Mouse (Mus musculus): ENCODE data around the gene Tmem268.

Gene Tmem268

GRCm38 (mm10) chr4:63555111-63555510 lies 3.5 kb upstream of the Tmem268 start:
- DNase-seq (ENCODE audit: low spot score) = no peak

DNA sequence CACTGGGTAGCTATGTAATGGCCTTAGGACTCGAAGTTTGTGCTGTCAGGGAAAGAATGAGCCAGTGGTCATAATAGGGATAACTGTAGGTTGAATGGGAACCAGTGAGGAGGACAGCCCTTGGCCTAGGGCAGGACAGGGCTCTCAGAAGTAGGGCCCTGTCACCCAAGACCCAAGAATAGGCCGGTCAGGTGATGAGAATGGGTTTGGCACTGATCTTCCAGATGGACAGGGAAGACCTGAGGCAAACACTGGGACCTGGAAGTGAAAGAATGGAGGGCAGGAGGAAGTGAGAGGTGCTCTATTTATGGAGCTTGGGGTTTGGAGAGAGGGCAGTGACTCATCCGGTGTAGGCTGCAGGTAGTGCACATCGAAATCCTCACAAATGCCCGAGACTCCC lies 1.9 kb upstream of the Tmem268 start:
- DNase-seq (ENCODE audit: low spot score) = no peak

DNA sequence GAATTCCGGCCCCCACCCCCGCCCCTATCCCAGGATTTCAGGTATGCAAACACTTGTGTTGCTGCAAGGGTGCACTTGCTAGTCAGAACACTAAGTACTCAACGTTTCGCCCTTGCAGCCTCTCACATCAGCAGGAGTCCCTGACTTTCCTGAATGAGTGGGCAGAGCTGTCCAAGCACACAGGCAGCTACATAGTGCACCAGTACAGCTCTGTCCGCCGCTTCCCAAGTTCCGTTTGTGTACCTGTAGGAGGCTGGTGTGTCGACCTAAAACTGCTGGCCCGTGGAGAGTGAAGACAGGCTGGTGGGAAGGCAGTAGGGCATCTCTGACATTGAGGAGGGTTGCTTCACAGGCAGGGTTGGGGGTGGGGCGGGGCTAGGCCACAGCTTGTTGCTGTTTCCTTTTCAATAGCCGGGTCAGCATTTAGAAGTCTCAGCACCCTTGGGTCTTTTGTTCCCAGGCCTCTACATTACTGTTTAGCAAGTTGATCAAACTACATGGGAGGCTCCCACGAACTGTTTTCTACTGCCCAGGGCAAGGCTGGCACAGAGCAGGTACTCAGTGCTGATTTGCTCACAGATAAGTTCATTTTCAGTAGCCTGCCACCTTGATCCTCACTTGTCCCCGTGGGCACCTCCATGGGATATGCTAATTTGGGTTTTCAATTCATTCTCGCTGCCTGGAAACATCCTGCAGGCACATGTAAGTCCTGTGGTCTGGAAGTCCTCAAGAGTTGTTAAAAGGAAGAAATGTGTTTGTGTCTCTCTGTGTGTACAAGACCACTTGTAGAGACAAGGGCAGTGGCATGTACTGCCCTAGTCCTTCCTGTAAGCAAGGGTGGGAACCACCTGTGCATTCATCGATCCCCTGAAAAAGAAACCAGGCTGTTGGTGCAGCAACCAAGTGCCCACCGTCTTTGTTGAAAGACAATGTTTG lies 1.2 kb upstream of the Tmem268 start:
- DNase-seq (ENCODE audit: low spot score) = no peak

GRCm38 (mm10) chr4:63559127-63559697 lies 631 bp downstream of the Tmem268 start:
- no peak for DNase-seq (ENCODE audit: low spot score)

- DNase-seq (ENCODE audit: low spot score) = peak; percentile 45
Measured at GRCm38 (mm10) chr4:63560079-63560478, 1.5 kb downstream of the Tmem268 start.

DNA sequence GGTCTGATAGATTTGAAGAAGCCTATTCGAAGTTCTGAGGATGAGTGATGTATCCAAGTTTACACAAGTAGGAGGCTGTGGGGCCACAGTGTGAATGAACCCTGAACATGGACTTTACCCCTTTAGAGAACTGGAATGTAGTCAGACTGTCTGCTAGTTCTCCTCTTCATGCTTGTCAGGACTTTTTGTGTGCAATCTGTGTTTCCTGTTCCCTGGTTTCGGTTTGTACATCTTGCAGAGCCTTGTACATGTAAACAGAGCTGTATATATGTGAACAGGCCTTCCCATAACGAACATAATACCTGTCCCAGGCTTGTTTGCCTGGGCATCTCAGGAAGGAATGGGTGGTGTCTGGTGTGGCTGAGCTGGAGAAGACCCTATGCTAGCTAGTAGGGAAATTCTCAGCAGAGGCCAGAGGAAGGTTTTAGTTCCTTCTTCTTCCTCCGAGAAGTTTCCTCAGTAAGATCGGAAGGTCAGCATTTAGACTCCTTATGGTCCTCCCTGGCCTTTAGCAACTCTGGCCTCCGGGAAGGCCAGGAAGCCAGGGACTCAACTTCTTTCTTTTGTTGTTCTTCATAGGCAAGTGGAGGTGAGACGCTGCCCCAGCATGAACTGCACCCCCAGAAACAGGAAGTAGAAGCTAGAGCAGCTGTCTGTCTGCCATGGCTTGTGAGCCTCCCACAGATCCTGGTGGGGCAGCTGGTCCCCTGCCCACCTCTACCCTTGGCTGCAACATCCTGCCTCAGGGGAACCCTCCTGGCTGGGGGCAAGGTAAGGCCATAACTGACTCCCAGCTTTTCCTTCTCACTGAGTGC lies 3.5 kb downstream of the Tmem268 start:
- DNase-seq (ENCODE audit: low spot score) = no peak

- no peak for DNase-seq (ENCODE audit: low spot score)
Measured at GRCm38 (mm10) chr4:63562742-63563141, 4.2 kb downstream of the Tmem268 start.

GRCm38 (mm10) chr4:63567712-63568390 lies 9.3 kb downstream of the Tmem268 start:
- DNase-seq (ENCODE audit: low spot score) = no peak

GRCm38 (mm10) chr4:63569322-63569721 lies 10.7 kb downstream of the Tmem268 start:
- no peak for DNase-seq (ENCODE audit: low spot score)

DNA sequence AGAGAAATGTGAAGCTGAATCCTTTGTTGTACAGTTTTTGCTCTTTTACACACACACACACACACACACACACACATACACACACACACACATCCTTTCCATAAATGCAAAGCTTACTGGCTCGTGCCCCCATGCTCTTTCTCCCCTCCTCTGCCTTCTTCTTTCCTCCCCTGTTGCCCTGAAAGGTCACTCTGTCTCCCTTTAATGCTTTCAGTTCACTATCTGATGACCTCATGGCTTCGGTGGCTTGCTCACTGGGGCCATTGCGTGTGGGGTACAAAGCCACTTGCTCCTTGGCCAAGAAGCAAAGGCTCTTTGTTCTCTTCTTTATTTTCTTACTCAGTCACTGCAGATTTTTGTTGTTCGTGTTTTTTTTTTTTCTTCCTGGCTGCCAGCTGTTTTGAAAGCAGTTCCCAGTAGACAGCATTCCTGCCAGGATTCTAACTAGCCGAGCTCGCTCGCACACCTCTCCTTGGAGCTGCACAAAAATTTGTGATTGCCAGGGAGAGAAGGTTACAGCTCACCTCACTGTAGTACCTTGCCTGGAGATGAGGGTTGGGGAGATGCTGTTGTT lies 11.7 kb downstream of the Tmem268 start:
- peak; percentile 59 for DNase-seq (ENCODE audit: low spot score)

DNA sequence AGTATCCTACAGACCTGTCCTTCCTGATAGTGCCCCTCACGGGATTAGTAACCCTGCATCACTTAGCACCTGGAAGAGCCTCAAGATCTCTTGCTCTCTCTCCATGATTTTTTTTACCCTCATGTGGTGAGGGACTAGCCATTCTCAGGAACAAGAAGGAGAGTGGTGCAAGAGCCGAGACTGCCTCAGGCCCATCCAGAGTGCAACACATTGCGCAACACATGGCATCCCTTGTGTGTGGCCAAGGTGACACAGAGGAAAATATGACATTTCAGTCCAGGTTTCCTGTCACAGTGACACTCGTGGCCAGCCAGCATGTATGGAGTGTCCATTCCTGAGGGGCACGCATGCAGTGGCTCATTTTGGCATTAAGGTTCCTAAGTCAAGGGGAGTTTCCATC lies 14.0 kb downstream of the Tmem268 start:
- no peak for DNase-seq (ENCODE audit: low spot score)

- DNase-seq (ENCODE audit: low spot score) = no peak
Measured at GRCm38 (mm10) chr4:63579649-63580048, 21.1 kb downstream of the Tmem268 start.

DNA sequence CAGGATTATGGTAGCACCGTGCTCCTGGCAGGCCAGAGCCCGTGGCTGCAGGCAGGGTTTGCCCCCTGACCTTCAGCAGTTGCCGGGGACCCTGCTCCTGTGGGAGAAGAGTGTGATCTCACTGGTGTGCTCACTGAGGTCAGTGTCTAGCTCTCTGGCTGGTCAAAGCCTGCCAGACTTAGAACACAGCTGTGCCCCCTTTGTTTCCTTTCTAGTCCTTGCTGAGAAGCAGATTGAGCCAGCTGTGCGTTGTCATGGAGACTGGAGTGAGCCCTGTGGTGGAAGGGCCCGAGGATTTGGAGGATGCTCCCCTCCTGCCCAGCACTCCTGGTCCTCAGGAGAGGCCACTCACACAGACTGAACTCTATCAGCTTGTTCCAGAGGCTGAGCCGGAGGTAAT lies 21.5 kb downstream of the Tmem268 start:
- peak; percentile 80 for DNase-seq (ENCODE audit: low spot score)

- DNase-seq (ENCODE audit: low spot score) = peak; percentile 83
Measured at GRCm38 (mm10) chr4:63582580-63582979, 24.0 kb downstream of the Tmem268 start.

DNA sequence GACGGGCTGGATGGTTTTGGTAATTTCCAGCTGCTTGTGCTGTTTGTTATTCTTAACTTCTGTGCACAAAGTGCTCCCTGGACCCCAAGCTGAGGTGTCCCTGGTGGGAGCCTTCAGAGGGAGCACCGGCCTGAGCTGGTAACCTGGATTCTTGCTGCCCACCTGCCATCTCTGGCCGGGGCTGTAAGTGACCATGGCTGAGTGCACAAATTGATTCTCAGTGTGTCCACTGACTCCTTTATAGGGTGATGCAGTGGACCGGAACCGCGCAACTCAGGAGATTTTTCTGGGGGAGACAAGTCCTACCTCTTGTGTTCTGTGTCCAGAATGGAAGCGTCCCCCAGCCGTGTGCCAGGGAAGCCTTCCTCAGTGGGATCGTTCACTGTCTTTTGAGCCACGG lies 26.6 kb downstream of the Tmem268 start:
- DNase-seq (ENCODE audit: low spot score) = no peak

DNA sequence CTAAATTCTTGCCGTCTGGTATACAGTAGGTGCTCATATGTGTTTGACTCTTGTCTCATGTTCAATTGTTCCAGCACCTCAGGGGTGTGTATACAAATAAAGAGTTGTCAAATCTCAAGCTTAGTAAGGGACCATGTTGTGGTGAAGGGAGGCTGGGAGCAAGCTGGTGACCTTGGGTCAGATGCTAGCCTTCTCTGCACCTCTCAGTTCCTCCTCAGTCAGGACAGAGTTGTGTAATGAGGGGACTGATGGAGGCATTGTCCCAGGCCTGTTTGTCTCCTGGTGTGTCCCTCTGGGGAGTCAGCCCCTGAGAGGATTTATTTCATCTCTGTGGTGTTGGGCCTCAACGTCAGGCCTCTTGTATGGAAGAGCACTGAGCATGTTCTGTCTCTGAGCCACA lies 27.7 kb downstream of the Tmem268 start:
- DNase-seq (ENCODE audit: low spot score) = no peak

DNA sequence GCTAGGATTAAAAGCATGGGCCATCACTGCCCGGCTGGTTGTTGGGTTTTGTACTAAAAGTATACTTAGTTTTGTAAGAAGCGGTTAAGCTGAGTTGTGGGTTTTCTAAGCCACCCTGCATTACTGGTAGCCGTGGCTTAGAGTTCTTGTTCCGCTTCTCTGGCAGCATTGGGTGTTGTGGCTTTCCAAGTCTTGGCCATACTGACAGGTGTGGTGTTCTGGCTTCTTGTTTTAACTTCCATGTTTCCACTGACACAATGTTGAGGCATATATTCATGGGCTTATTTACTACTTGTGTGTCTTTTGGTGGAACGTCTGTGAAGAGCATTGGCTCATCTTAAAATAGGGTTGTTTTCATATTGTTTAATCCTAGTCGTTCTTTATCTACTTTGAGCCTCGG lies 31.4 kb downstream of the Tmem268 start:
- DNase-seq (ENCODE audit: low spot score) = no peak

GRCm38 (mm10) chr4:63590538-63590937 lies 32.0 kb downstream of the Tmem268 start:
- no peak for DNase-seq (ENCODE audit: low spot score)

- no peak for DNase-seq (ENCODE audit: low spot score)
Measured at GRCm38 (mm10) chr4:63594459-63595110, 36.0 kb downstream of the Tmem268 start.

DNA sequence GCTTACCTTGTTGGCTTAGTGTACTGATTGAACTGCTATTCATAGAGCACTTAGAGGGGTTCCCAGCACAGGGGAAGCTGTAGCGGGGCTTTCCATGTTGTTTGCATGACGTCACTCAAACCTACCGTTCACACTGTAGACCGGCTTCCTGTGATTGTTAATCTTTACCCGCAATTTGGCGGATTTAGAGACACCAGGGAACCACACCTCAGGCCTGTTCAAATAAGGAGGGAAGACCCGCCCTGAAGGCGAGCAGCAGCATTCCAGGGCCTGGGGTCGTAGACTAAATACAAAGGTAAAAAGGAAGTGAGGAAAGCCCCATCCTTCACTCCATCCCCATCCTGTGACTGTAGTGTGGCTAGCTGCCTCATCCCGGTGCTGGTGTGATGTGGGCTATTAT lies 36.7 kb downstream of the Tmem268 start:
- DNase-seq (ENCODE audit: low spot score) = no peak

DNA sequence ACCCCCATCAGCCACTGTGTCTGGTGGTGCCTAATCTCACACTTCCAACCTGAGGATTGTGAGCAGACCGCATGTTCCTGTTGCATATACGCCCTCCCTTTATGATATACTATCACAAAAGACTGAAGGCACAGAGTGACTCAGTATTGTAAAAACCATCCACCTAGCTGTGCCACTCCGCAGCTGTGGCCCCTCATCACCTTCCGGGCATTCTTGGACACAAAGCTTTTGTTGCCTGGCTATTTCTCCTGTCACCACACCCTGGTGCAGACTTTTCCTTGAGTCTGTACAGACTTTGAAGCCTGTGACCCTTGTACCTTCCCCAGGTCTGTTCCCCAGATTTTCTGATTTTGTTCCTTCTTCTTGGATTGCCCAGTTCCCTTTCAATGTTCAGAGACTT lies 37.4 kb downstream of the Tmem268 start:
- DNase-seq (ENCODE audit: low spot score) = no peak

All from embryo, embryonic 10 days (tissue).